Mouse (Mus musculus) kidney, adult 2 months (tissue): ENCODE measurements around the gene Marc1.

Source experiments
- CTCF ChIP-seq: fragments of 200-500 bp; conservative IDR thresholded peaks from 2 replicates; pipeline ENCODE4 v1.5.1; 2011; ENCODE audit warnings: low read depth, mild to moderate bottlenecking, control low read depth, low read length, moderate library complexity, mixed read lengths; ENCODE audit not compliant: insufficient read depth, insufficient read length
- POLR2A ChIP-seq: fragments of 200-500 bp; IDR thresholded peaks from one replicate; pipeline ENCODE4 v1.6.1; 2011; ENCODE audit warnings: low read depth, low read length, control low read depth

DNA sequence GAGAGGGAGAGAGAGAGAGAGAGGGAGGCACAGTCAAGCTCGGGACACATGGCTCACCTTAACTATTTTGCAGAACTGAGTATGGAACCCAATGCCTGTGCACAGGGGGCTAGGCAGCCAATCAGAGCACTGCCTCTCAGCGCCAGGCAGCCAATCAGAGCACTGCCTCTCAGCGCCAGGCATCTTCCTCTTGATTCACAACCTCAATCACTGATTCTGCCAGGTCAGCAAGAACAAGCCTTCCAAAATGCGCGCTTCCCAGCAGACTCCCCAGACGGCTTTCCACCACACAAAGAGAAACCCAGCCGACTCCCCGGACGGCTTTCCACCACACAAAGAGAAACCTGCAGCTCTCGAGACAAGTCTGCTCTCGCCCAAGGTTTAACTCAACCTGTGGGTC lies 11.6 kb upstream of the Marc1 start:
- TF ChIP-seq CTCF, result no peak
- TF ChIP-seq POLR2A, result no peak
